Mouse (Mus musculus) adrenal gland, postnatal 4 days (tissue): ENCODE data around the gene Phlpp1. TPM values are rescaled to one million over a fixed set of nuclear protein-coding genes. Genes with fewer than 3 reads are reported as not detected.

Experiments used
- total RNA-seq, 2 experiments: library from RNA; stranded (reverse); gene quantifications; 2 replicates each; pipeline ENCODE4 v1.2.3; 2021

Phlpp1 gene
- total RNA-seq, 2 experiments from 2014 or later, result 18.6 to 19.4 TPM

Other genes with a start within 250 kb of the Phlpp1 start
- gene Zcchc2, start 181.3 kb upstream of the Phlpp1 start, total RNA-seq, result 10 to 100 TPM; 18.8 to 19.5 TPM